Mouse (Mus musculus) heart, postnatal 25 days (tissue): Measurements from ENCODE around the gene Lrrc61. TPM values are rescaled to one million over a fixed set of nuclear protein-coding genes. Genes with fewer than 3 reads are reported as not detected.

ENCODE experiments used
- DNase-seq: peaks from one replicate; pipeline ENCODE4 v3.0.0; 2022; ENCODE audit warnings: low spot score
- intact Hi-C: fragments of 180-260 bp; cut with DNase I; formaldehyde crosslinking; loops from one replicate; pipeline ENCODE4 v1.15.1; 2025
- total RNA-seq, 2 experiments: library from RNA; stranded (reverse); gene quantifications; 2 replicates each; pipeline ENCODE4 v1.2.3; 2021

Lrrc61 gene
- total RNA-seq, 2 experiments from 2014 or later, result 15.5 to 16.5 TPM

- intact Hi-C loops, result loop anchor here (1.0 to 5.0 kb wide), 2 partner anchors 60 to 190 kb away; partner anchors contain the start of gene Gimap3
- no peak for DNase-seq
Measured at GRCm38 (mm10) chr6:48582037-48582436, 27.4 kb downstream of the Lrrc61 start.

GRCm38 (mm10) chr6:48589194-48589750, 34.7 kb downstream of the Lrrc61 start, which contains the start of gene Gm45021:
Gene Gm45021, plus strand, starts transcription at chr6:48589610.
- DNase-seq, result no peak
- intact Hi-C loops, result no loop called here

- intact Hi-C loops, result no loop called here
- DNase-seq, result no peak
Measured at GRCm38 (mm10) chr6:48591221-48591845, 36.7 kb downstream of the Lrrc61 start.

- intact Hi-C loops, result no loop called here
Measured at GRCm38 (mm10) chr6:48591871-48592270, 37.3 kb downstream of the Lrrc61 start.

GRCm38 (mm10) chr6:48593158-48594042, 38.8 kb downstream of the Lrrc61 start, which contains the start of the genes Repin1 and Gm44965:
Gene Repin1, plus strand, starts transcription at chr6:48593883.
Gene Gm44965, plus strand, starts transcription at chr6:48593941.
- peak; percentile 87 for DNase-seq
- intact Hi-C loops, result no loop called here

More at GRCm38 (mm10) chr6:48591871-48592270, 37.3 kb downstream of the Lrrc61 start:
- DNase-seq, result no peak

- DNase-seq, result no peak
Measured at GRCm38 (mm10) chr6:48594043-48594738, 39.6 kb downstream of the Lrrc61 start.

GRCm38 (mm10) chr6:48595278-48595677, 40.7 kb downstream of the Lrrc61 start:
- intact Hi-C loops, result no loop called here
- no peak for DNase-seq

More at GRCm38 (mm10) chr6:48594043-48594738, 39.6 kb downstream of the Lrrc61 start:
- intact Hi-C loops, result no loop called here

- intact Hi-C loops, result no loop called here
- no peak for DNase-seq
Measured at GRCm38 (mm10) chr6:48596545-48597232, 42.1 kb downstream of the Lrrc61 start.

GRCm38 (mm10) chr6:48597233-48597625, 42.6 kb downstream of the Lrrc61 start:
- intact Hi-C loops, result no loop called here

GRCm38 (mm10) chr6:48600594-48600993, 46.0 kb downstream of the Lrrc61 start:
- DNase-seq, result no peak
- intact Hi-C loops, result no loop called here

More at GRCm38 (mm10) chr6:48597233-48597625, 42.6 kb downstream of the Lrrc61 start:
- DNase-seq, result no peak

GRCm38 (mm10) chr6:48601271-48602079, 46.9 kb downstream of the Lrrc61 start, which contains the start of gene Zfp775:
Gene Zfp775, plus strand, starts transcription at chr6:48602063.
- DNase-seq, result peak; percentile 95
- intact Hi-C loops, result no loop called here

- intact Hi-C loops, result no loop called here
- DNase-seq, result peak; percentile 27
Measured at GRCm38 (mm10) chr6:48602080-48602741, 47.6 kb downstream of the Lrrc61 start.

- DNase-seq, result no peak
- intact Hi-C loops, result no loop called here
Measured at GRCm38 (mm10) chr6:48608124-48608523, 53.5 kb downstream of the Lrrc61 start.

GRCm38 (mm10) chr6:48609512-48609911, 54.9 kb downstream of the Lrrc61 start:
- DNase-seq, result no peak
- intact Hi-C loops, result no loop called here

- intact Hi-C loops, result no loop called here
- no peak for DNase-seq
Measured at GRCm38 (mm10) chr6:48610657-48611056, 56.1 kb downstream of the Lrrc61 start.

GRCm38 (mm10) chr6:48613464-48613863, 58.9 kb downstream of the Lrrc61 start:
- DNase-seq, result no peak
- intact Hi-C loops, result no loop called here

- intact Hi-C loops, result no loop called here
- no peak for DNase-seq
Measured at GRCm38 (mm10) chr6:48614756-48615155, 60.2 kb downstream of the Lrrc61 start.

- no peak for DNase-seq
- intact Hi-C loops, result no loop called here
Measured at GRCm38 (mm10) chr6:48620031-48620430, 65.4 kb downstream of the Lrrc61 start.
